Mouse (Mus musculus) lung, postnatal 0 days (tissue): ENCODE results near the gene Ptpra.

Experiments
- CTCF ChIP-seq: IDR thresholded peaks from 2 replicates; pipeline ENCODE4 v1.5.1; 2016; ENCODE audit warnings: antibody characterized with exemption, mild to moderate bottlenecking
- EP300 ChIP-seq: IDR thresholded peaks from 2 replicates; pipeline ENCODE4 v1.6.1; 2016; ENCODE audit warnings: antibody characterized with exemption, mild to moderate bottlenecking, control low read depth

DNA sequence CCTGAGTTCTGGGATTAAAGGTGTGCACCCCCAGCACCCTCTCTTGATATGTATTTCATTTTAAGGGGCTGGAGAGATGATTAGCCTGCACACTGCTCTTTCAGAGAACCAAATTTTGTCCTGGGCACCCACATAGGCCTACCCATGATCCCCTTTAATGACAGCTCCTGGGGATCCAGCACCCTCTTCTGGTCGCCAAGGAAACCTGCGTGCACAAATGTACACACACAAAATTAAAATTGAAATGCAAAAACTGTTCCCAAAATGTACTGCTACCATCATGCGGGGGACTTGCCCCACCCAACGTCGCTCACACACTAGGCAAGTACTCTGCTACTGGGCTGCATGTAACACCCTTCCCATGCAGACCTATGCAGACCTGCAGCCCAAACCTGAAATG, 124.9 kb downstream of the Ptpra start:
- no peak for TF ChIP-seq CTCF
- TF ChIP-seq EP300, result no peak
